Mouse (Mus musculus) frontal cortex, adult 2 months (tissue): Measurements from ENCODE around the gene Adamtsl4. TPM values are rescaled to one million over a fixed set of nuclear protein-coding genes. Genes with fewer than 3 reads are reported as not detected.
"Not testable (repeated sequence)": the region's sequence is repeated elsewhere in the genome, so short reads cannot be mapped to it uniquely, and the experiment has no call there.

ENCODE experiments used
- DNase-seq, 2 experiments: peaks; one replicate each; pipeline ENCODE4 v3.0.0; 2022; ENCODE audit warnings: low spot score in 1 of 2; ENCODE audit errors: extremely low spot score in 1 of 2
- polyA plus RNA-seq: library from polyadenylated mRNA; depleted of rRNA; stranded (reverse); fragments of >200 nt; gene quantifications from 2 replicates; pipeline ENCODE4 v1.2.3, GENCODE M21; 2012

Gene Adamtsl4
- polyA plus RNA-seq, 1 experiment = 4.1 TPM

- no peak for DNase-seq
Measured at GRCm38 (mm10) chr3:95701085-95701484, 13.4 kb upstream of the Adamtsl4 start.

GRCm38 (mm10) chr3:95700233-95700681, 12.5 kb upstream of the Adamtsl4 start:
- DNase-seq = no peak

- DNase-seq = no peak
Measured at GRCm38 (mm10) chr3:95698286-95698685, 10.6 kb upstream of the Adamtsl4 start.

- no peak for DNase-seq
Measured at GRCm38 (mm10) chr3:95696360-95696759, 8.6 kb upstream of the Adamtsl4 start.

- no peak for DNase-seq
Measured at GRCm38 (mm10) chr3:95695796-95696195, 8.1 kb upstream of the Adamtsl4 start.

- no peak for DNase-seq
Measured at GRCm38 (mm10) chr3:95694808-95695703, 7.3 kb upstream of the Adamtsl4 start.

- no peak for DNase-seq
Measured at GRCm38 (mm10) chr3:95693821-95694807, 6.4 kb upstream of the Adamtsl4 start.

GRCm38 (mm10) chr3:95692677-95693076, 5.0 kb upstream of the Adamtsl4 start:
- DNase-seq = no peak

- not testable (repeated sequence) for DNase-seq
Measured at GRCm38 (mm10) chr3:95690552-95690951, 2.8 kb upstream of the Adamtsl4 start.

GRCm38 (mm10) chr3:95689940-95690339, 2.2 kb upstream of the Adamtsl4 start:
- no peak for DNase-seq

GRCm38 (mm10) chr3:95689171-95689915, 1.6 kb upstream of the Adamtsl4 start:
- no peak for DNase-seq

- no peak for DNase-seq
Measured at GRCm38 (mm10) chr3:95687168-95687523, 571 bp downstream of the Adamtsl4 start.

GRCm38 (mm10) chr3:95686492-95687167, 1.1 kb downstream of the Adamtsl4 start:
- DNase-seq = no peak

GRCm38 (mm10) chr3:95685701-95686100, 2.0 kb downstream of the Adamtsl4 start:
- DNase-seq = no peak

- no peak for DNase-seq
Measured at GRCm38 (mm10) chr3:95685301-95685700, 2.4 kb downstream of the Adamtsl4 start.

GRCm38 (mm10) chr3:95684846-95685245, 2.9 kb downstream of the Adamtsl4 start:
- DNase-seq = no peak

GRCm38 (mm10) chr3:95682878-95683277, 4.8 kb downstream of the Adamtsl4 start:
- DNase-seq = no peak

- no peak for DNase-seq
Measured at GRCm38 (mm10) chr3:95681365-95681764, 6.4 kb downstream of the Adamtsl4 start.

- no peak for DNase-seq
Measured at GRCm38 (mm10) chr3:95680673-95681072, 7.0 kb downstream of the Adamtsl4 start.

GRCm38 (mm10) chr3:95679551-95679950, 8.2 kb downstream of the Adamtsl4 start:
- DNase-seq = no peak
